Mouse (Mus musculus) embryonic fibroblast, embryonic 13.5 days (primary cell): Measurements from ENCODE around the gene Rps6. TPM values are rescaled to one million over a fixed set of nuclear protein-coding genes. Genes with fewer than 3 reads are reported as not detected.
A peak's percentile ranks its signal among the peaks of the same experiment; 100 is the strongest.

Experiments used
- H3K27ac ChIP-seq: 2 replicates; pipeline ENCODE4 v1.5.1; 2012; ENCODE audit warnings: low read length, control low read depth, inconsistent platforms; ENCODE audit not compliant: insufficient read depth
- H3K4me1 ChIP-seq: 2 replicates; pipeline ENCODE4 v1.6.1; 2011; ENCODE audit warnings: low read length; ENCODE audit not compliant: control insufficient read depth, insufficient read depth
- H3K4me3 ChIP-seq: 2 replicates; pipeline ENCODE4 v1.5.1; 2011; ENCODE audit warnings: mild to moderate bottlenecking, control low read depth, low read length; ENCODE audit not compliant: insufficient read depth
- CTCF ChIP-seq: IDR thresholded peaks from 2 replicates; pipeline ENCODE4 v1.5.1; 2011; ENCODE audit warnings: mild to moderate bottlenecking, control low read depth, low read length, moderate library complexity, borderline replicate concordance; ENCODE audit not compliant: insufficient read depth
- POLR2A ChIP-seq: IDR thresholded peaks from 2 replicates; pipeline ENCODE4 v1.6.1; 2011; ENCODE audit warnings: low read depth, mild to moderate bottlenecking, control low read depth, low read length, moderate library complexity
- polyA plus RNA-seq: library from polyadenylated mRNA; stranded (reverse); fragments of >200 nt; gene quantifications from 2 replicates; pipeline ENCODE4 v1.2.4, GENCODE M21; 2011; ENCODE audit warnings: low read depth; ENCODE audit not compliant: missing spikeins, insufficient read length

Gene Rps6
- 1,845 and 1,950 TPM in 2 replicates for polyA plus RNA-seq

GRCm38 (mm10) chr4:86857113-86858069, at the start of gene Rps6:
Gene Rps6, minus strand, starts transcription at chr4:86857412.
- Histone ChIP-seq H3K4me1 (no peaks in the 10 kb centered on the region), H3K27ac (peak within 1 kb of the TSS; percentile 74), H3K4me3 (peak within 1 kb of the TSS; percentile 67)
- TF ChIP-seq POLR2A (peak; percentile 94), CTCF (no peak)

GRCm38 (mm10) chr4:86905869-86906268, 48.7 kb upstream of the Rps6 start:
- H3K4me3 ChIP-seq: no peak overlapping the region
- no peak overlapping the region for H3K27ac ChIP-seq
- H3K4me1 ChIP-seq: no peaks in the 10 kb centered on the region
- TF ChIP-seq CTCF (no peak), POLR2A (no peak)

GRCm38 (mm10) chr4:86904969-86905368, 47.8 kb upstream of the Rps6 start:
- H3K4me3 ChIP-seq: no peak overlapping the region
- no peak overlapping the region for H3K27ac ChIP-seq
- peaks cover under 1% of the 10 kb centered on the region; the same call in 1 of the 2 replicates for H3K4me1 ChIP-seq
- TF ChIP-seq POLR2A: no peak
- TF ChIP-seq CTCF: no peak

GRCm38 (mm10) chr4:86902351-86902750, 45.1 kb upstream of the Rps6 start:
- peaks cover 5% of the 10 kb centered on the region; the same call in 1 of the 2 replicates for H3K4me1 ChIP-seq
- no peak for TF ChIP-seq CTCF
- TF ChIP-seq POLR2A: no peak
- no peak overlapping the region for H3K27ac ChIP-seq
- H3K4me3 ChIP-seq: no peak overlapping the region

GRCm38 (mm10) chr4:86898791-86899474, 41.7 kb upstream of the Rps6 start:
- H3K4me3 ChIP-seq: no peak overlapping the region
- peak overlapping the region; percentile 81 for H3K27ac ChIP-seq
- H3K4me1 ChIP-seq: peaks cover 5% of the 10 kb centered on the region; the same call in 1 of the 2 replicates
- TF ChIP-seq CTCF: no peak
- TF ChIP-seq POLR2A: no peak

- Histone ChIP-seq H3K4me1 (peaks cover 5% of the 10 kb centered on the region; the same call in 1 of the 2 replicates), H3K27ac (no peak overlapping the region), H3K4me3 (no peak overlapping the region)
- TF ChIP-seq POLR2A: no peak
- TF ChIP-seq CTCF: no peak
Measured at GRCm38 (mm10) chr4:86897411-86897810, 40.2 kb upstream of the Rps6 start.

GRCm38 (mm10) chr4:86887879-86888278, 30.7 kb upstream of the Rps6 start:
- no peak overlapping the region for H3K4me3 ChIP-seq
- H3K27ac ChIP-seq: no peak overlapping the region
- H3K4me1 ChIP-seq: no peaks in the 10 kb centered on the region
- no peak for TF ChIP-seq CTCF
- TF ChIP-seq POLR2A: no peak

- peak overlapping the region; percentile 13 for H3K4me3 ChIP-seq
Measured at GRCm38 (mm10) chr4:86886160-86886878, 29.1 kb upstream of the Rps6 start.

GRCm38 (mm10) chr4:86885790-86886159, 28.6 kb upstream of the Rps6 start:
- peak overlapping the region; percentile 13 for H3K4me3 ChIP-seq
- no peak overlapping the region for H3K27ac ChIP-seq
- no peaks in the 10 kb centered on the region for H3K4me1 ChIP-seq
- TF ChIP-seq POLR2A (no peak), CTCF (no peak)

More at GRCm38 (mm10) chr4:86886160-86886878, 29.1 kb upstream of the Rps6 start:
- Histone ChIP-seq H3K4me1 (no peaks in the 10 kb centered on the region), H3K27ac (no peak overlapping the region)
- TF ChIP-seq CTCF (no peak), POLR2A (no peak)

GRCm38 (mm10) chr4:86884945-86885344, 27.7 kb upstream of the Rps6 start:
- H3K4me3 ChIP-seq: no peak overlapping the region
- H3K27ac ChIP-seq: no peak overlapping the region
- TF ChIP-seq POLR2A (no peak), CTCF (peak; percentile 46; the same call in 1 of the 2 replicates)
- H3K4me1 ChIP-seq: no peaks in the 10 kb centered on the region
